Mouse (Mus musculus) small intestine, adult 2 months (tissue): ENCODE results near the gene Itih3.

Experiments
- CTCF ChIP-seq: fragments of 200-500 bp; IDR thresholded peaks from 2 replicates; pipeline ENCODE4 v1.5.1; 2012; ENCODE audit warnings: low read depth, mild to moderate bottlenecking, control low read depth, inconsistent platforms, low read length, moderate library complexity, mixed read lengths; ENCODE audit not compliant: insufficient replicate concordance, insufficient read length; ENCODE audit errors: extremely low read depth
- POLR2A ChIP-seq: fragments of 200-500 bp; IDR thresholded peaks from 2 replicates; pipeline ENCODE4 v1.6.1; 2012; ENCODE audit warnings: low read depth, mild to moderate bottlenecking, control low read depth, inconsistent platforms, low read length, moderate library complexity

DNA sequence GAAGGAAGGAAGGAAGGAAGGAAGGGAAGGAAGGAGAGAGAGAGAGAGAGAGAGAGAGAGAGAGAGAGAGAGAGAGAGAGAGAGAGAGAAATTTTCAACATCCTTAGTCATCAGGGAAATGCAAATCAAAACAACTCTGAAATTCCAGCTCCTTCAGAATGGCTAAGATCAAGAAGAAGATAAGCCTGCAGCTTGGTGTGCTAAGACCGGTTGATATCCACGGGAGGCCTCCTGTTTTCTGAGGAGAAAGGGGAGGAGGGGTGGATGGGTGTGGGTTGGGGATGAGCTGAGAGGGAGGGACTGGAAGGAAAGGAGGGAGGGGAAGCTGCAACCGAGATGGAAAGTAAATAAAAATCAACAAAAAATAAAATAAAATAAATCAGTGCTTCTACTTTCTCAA lies 38.3 kb downstream of the Itih3 start:
- TF ChIP-seq CTCF (no peak), POLR2A (no peak)
